Comparison of ENCODE assay signal across 8 mouse cellular contexts in genomic region chr5:113133080-113133491, GRCm38 (mm10). TPM values are rescaled to one million over a fixed set of nuclear protein-coding genes. Genes with fewer than 3 reads are reported as not detected.
DNase-seq lines count a peak whose midpoint lies in the region; ATAC-seq and TF ChIP-seq lines count a peak whose summit lies in the region.

No protein-coding gene starts in this region.

- 0 out of 2 replicates have a peak overlapping the region, but pooled peaks have one; percentile 0 for H3K4me2 ChIP-seq in forebrain, embryonic 14.5 days (ENCODE audit: low read length)
- no peak overlapping the region for H3K4me2 ChIP-seq in hindbrain, embryonic 16.5 days (ENCODE audit: low read length)
- no peak overlapping the region for H3K4me2 ChIP-seq in liver, embryonic 15.5 days
- no peak overlapping the region for H3K4me2 ChIP-seq in neural tube, embryonic 13.5 days

- peak; percentile 87 for ATAC-seq in forebrain, embryonic 14.5 days
- peak; percentile 51 for ATAC-seq in hindbrain, embryonic 16.5 days
- ATAC-seq in liver, embryonic 15.5 days (ENCODE audit: insufficient read depth), result no peak
- ATAC-seq in neural tube, embryonic 13.5 days (ENCODE audit: low read depth), result peak; percentile 68

- H3K9me3 ChIP-seq in forebrain, embryonic 14.5 days (replicated peaks; ENCODE audit: control insufficient read depth, low read length), result no peaks in the 10 kb centered on the region
- H3K9me3 ChIP-seq in hindbrain, embryonic 16.5 days (ENCODE audit: control insufficient read depth, low read length), result no peaks in the 10 kb centered on the region
- no peaks in the 10 kb centered on the region for H3K9me3 ChIP-seq in liver, embryonic 15.5 days (replicated peaks)
- H3K9me3 ChIP-seq in neural tube, embryonic 13.5 days, result no peaks in the 10 kb centered on the region

- no peak for TF ChIP-seq CTCF in brain, embryonic 14.5 days (IDR thresholded peaks at IDR 0.05; ENCODE audit: borderline replicate concordance, extremely low read depth, insufficient read depth, insufficient read length)

- no peaks in the 10 kb centered on the region; the same call in 1 of the 2 replicates for H3K27me3 ChIP-seq in forebrain, embryonic 14.5 days (replicated peaks; ENCODE audit: control insufficient read depth, insufficient read depth, low read length)
- H3K27me3 ChIP-seq in hindbrain, embryonic 16.5 days (replicated peaks; ENCODE audit: control insufficient read depth, insufficient read depth, low read length), result peaks cover 2% of the 10 kb centered on the region; the same call in 1 of the 2 replicates
- peaks cover 18% of the 10 kb centered on the region for H3K27me3 ChIP-seq in liver, embryonic 15.5 days
- peaks cover 25% of the 10 kb centered on the region for H3K27me3 ChIP-seq in neural tube, embryonic 13.5 days

- peaks cover 24% of the 10 kb centered on the region for H3K4me1 ChIP-seq in forebrain, embryonic 14.5 days (ENCODE audit: control insufficient read depth, insufficient read depth, low read length)
- H3K4me1 ChIP-seq in hindbrain, embryonic 16.5 days (ENCODE audit: control insufficient read depth, insufficient read depth, low read depth, low read length), result peaks cover 20% of the 10 kb centered on the region
- peaks cover 42% of the 10 kb centered on the region for H3K4me1 ChIP-seq in liver, embryonic 15.5 days (replicated peaks)
- H3K4me1 ChIP-seq in neural tube, embryonic 13.5 days (replicated peaks), result peaks cover 43% of the 10 kb centered on the region

- 1% methylated on average over 9 of the region's 9 CpGs for WGBS in forebrain, embryonic 14.5 days
- WGBS in hindbrain, embryonic 16.5 days, result 13% methylated on average over 9 of the region's 9 CpGs
- WGBS in liver, embryonic 15.5 days (ENCODE audit: insufficient replicate concordance), result 48% methylated on average over 9 of the region's 9 CpGs
- 5% methylated on average over 9 of the region's 9 CpGs for WGBS in neural tube, embryonic 13.5 days

- no peak overlapping the region for H3K4me3 ChIP-seq in forebrain, embryonic 14.5 days (ENCODE audit: low read depth, low read length)
- H3K4me3 ChIP-seq in hindbrain, embryonic 16.5 days (ENCODE audit: low read length), result no peak overlapping the region
- H3K4me3 ChIP-seq in liver, embryonic 15.5 days (replicated peaks), result no peak overlapping the region
- H3K4me3 ChIP-seq in neural tube, embryonic 13.5 days, result no peak overlapping the region

- no peak for TF ChIP-seq POLR2A in brain, embryonic 14.5 days (IDR thresholded peaks at IDR 0.05; ENCODE audit: borderline replicate concordance, extremely low read depth, insufficient read depth, insufficient read length, poor library complexity, severe bottlenecking)

- peak overlapping the region; percentile 91 for H3K27ac ChIP-seq in forebrain, embryonic 14.5 days (ENCODE audit: low read depth, low read length)
- peak overlapping the region; percentile 76 for H3K27ac ChIP-seq in hindbrain, embryonic 16.5 days (ENCODE audit: low read depth, low read length)
- H3K27ac ChIP-seq in liver, embryonic 15.5 days (replicated peaks), result peak overlapping the region; percentile 64; the same call in 1 of the 2 replicates
- peak overlapping the region; percentile 86 for H3K27ac ChIP-seq in neural tube, embryonic 13.5 days (replicated peaks)

- peak; percentile 94 for DNase-seq in brain, embryonic 14.5 days (ENCODE audit: low read depth)
- DNase-seq in forebrain, embryonic 14.5 days (ENCODE audit: low spot score), result peak; percentile 86
- no peak for DNase-seq in T-cell, adult 2 months (ENCODE audit: low spot score)
- no peak for DNase-seq in layer of hippocampus, postnatal 10 days (ENCODE audit: low spot score in 2 of 2)
- DNase-seq in cerebellum, postnatal 36 days, result no peak

- H3K9ac ChIP-seq in forebrain, embryonic 14.5 days (ENCODE audit: low read length), result peak overlapping the region; percentile 33; the same call in 1 of the 2 replicates
- H3K9ac ChIP-seq in hindbrain, embryonic 16.5 days (ENCODE audit: low read depth, low read length), result no peak overlapping the region
- no peak overlapping the region for H3K9ac ChIP-seq in liver, embryonic 15.5 days
- peak overlapping the region; percentile 47; the same call in 1 of the 2 replicates for H3K9ac ChIP-seq in neural tube, embryonic 13.5 days

- H3K36me3 ChIP-seq in forebrain, embryonic 14.5 days (ENCODE audit: control insufficient read depth, insufficient read depth, low read length), result no peaks in the 10 kb centered on the region
- H3K36me3 ChIP-seq in hindbrain, embryonic 16.5 days (ENCODE audit: control insufficient read depth, insufficient read depth, low read length), result no peaks in the 10 kb centered on the region
- H3K36me3 ChIP-seq in liver, embryonic 15.5 days (replicated peaks), result no peaks in the 10 kb centered on the region
- H3K36me3 ChIP-seq in neural tube, embryonic 13.5 days, result no peaks in the 10 kb centered on the region

RNA-seq across cellular contexts. Expression of gene Crybb3, which starts 51.7 kb away (rescaled TPM):
- polyA plus RNA-seq in brain, embryonic 14.5 days (2012; rRNA removed), result 2.3 and 2.4 TPM in 2 replicates
- 0.48 and 0.70 TPM in 2 replicates for polyA plus RNA-seq in forebrain, embryonic 14.5 days (2014; fragmentation: Nextera tagmentation; extraction: Ambion mirVana)
- polyA plus RNA-seq in hindbrain, embryonic 16.5 days (2015; fragmentation: Nextera tagmentation; extraction: Ambion mirVana), result 0.86 and 1.8 TPM in 2 replicates
- 0.18 TPM in 1 of 2 replicates, not detected in the other for polyA plus RNA-seq in liver, embryonic 15.5 days (2015; fragmentation: Nextera tagmentation; extraction: Ambion mirVana)
- 0.96 and 1.1 TPM in 2 replicates for polyA plus RNA-seq in neural tube, embryonic 13.5 days (2015; fragmentation: Nextera tagmentation; extraction: Ambion mirVana)
- 1 to 10 TPM; 2.2 to 2.9 TPM for total RNA-seq in layer of hippocampus, postnatal 10 days (2021)

Comparison
In these comparisons a context has a peak if more than half of its experiments do, and no peak if none do; other contexts are left out.
1. DNase-seq: peak in brain, embryonic 14.5 days (single experiment) and forebrain, embryonic 14.5 days (single experiment); none in T-cell, adult 2 months (single experiment), layer of hippocampus, postnatal 10 days (0 of 2) and cerebellum, postnatal 36 days (0 of 2).
2. H3K9ac ChIP-seq: peak in forebrain, embryonic 14.5 days (single experiment) and neural tube, embryonic 13.5 days (single experiment); none in hindbrain, embryonic 16.5 days (single experiment) and liver, embryonic 15.5 days (single experiment).
3. Peak in every context shown above with its lines, with median percentiles within 50 percentile points of each other: H3K27ac ChIP-seq.